Mouse (Mus musculus) ES-Bruce4 (cell line): ENCODE data around the gene Tmem158. TPM values are rescaled to one million over a fixed set of nuclear protein-coding genes. Genes with fewer than 3 reads are reported as not detected.

ENCODE experiments used
- H3K27ac ChIP-seq: 2 replicates; pipeline ENCODE4 v1.5.1; 2012; ENCODE audit warnings: low read length, inconsistent platforms; ENCODE audit not compliant: insufficient read depth
- H3K27me3 ChIP-seq: 2 replicates; pipeline ENCODE4 v1.6.1; 2012; ENCODE audit warnings: mild to moderate bottlenecking, low read length, inconsistent platforms; ENCODE audit not compliant: control insufficient read depth, poor library complexity, insufficient read depth, severe bottlenecking
- H3K36me3 ChIP-seq: 2 replicates; pipeline ENCODE4 v1.6.1; 2012; ENCODE audit warnings: inconsistent platforms, mild to moderate bottlenecking, low read length, moderate library complexity; ENCODE audit not compliant: control insufficient read depth, poor library complexity, insufficient read depth, severe bottlenecking
- H3K4me1 ChIP-seq: one replicate; pipeline ENCODE4 v1.8.1; 2011; ENCODE audit warnings: low read length; ENCODE audit not compliant: control insufficient read depth, insufficient read depth
- H3K4me3 ChIP-seq: 2 replicates; pipeline ENCODE4 v1.5.1; 2011; ENCODE audit warnings: low read depth, mild to moderate bottlenecking, low read length
- H3K9ac ChIP-seq: 2 replicates; pipeline ENCODE4 v1.6.1; 2012; ENCODE audit warnings: low read depth, mild to moderate bottlenecking, inconsistent platforms; ENCODE audit not compliant: poor library complexity, severe bottlenecking
- H3K9me3 ChIP-seq: replicated peaks from 2 replicates; pipeline ENCODE4 v1.6.1; 2012; ENCODE audit warnings: mild to moderate bottlenecking, low read length, inconsistent platforms; ENCODE audit not compliant: control insufficient read depth, poor library complexity, insufficient read depth, severe bottlenecking
- CTCF ChIP-seq: IDR thresholded peaks from one replicate; pipeline ENCODE4 v1.8.1; 2011; ENCODE audit warnings: low read depth, low read length
- EP300 ChIP-seq: IDR thresholded peaks from 2 replicates; pipeline ENCODE4 v1.6.1; 2011; ENCODE audit warnings: low read depth, low read length; ENCODE audit not compliant: insufficient read depth
- POLR2A ChIP-seq: IDR thresholded peaks from one replicate; pipeline ENCODE4 v1.8.1; 2011; ENCODE audit warnings: low read length; ENCODE audit not compliant: insufficient read depth
- polyA plus RNA-seq: library from polyadenylated mRNA; stranded (reverse); fragments of >200 nt; gene quantifications from 2 replicates; pipeline ENCODE4 v1.2.4, GENCODE M21; 2011; ENCODE audit warnings: low read depth; ENCODE audit not compliant: missing spikeins, insufficient read depth, insufficient read length

The Tmem158 gene
- polyA plus RNA-seq, 1 experiment, result 5.4 TPM

GRCm38 (mm10) chr9:123219826-123220225, 40.7 kb downstream of the Tmem158 start:
- Histone ChIP-seq H3K9me3 (no peaks in the 10 kb centered on the region), H3K27me3 (no peaks in the 10 kb centered on the region), H3K9ac (no peak overlapping the region), H3K4me3 (no peak overlapping the region), H3K27ac (no peak overlapping the region), H3K4me1 (no peaks in the 10 kb centered on the region), H3K36me3 (no peaks in the 10 kb centered on the region)
- no peak for TF ChIP-seq POLR2A
- TF ChIP-seq EP300, result no peak

- Histone ChIP-seq H3K4me3 (peak within 1 kb of the TSS; percentile 67), H3K9ac (peak within 1 kb of the TSS; percentile 63), H3K27me3 (no peaks in the 10 kb centered on the region), H3K9me3 (no peaks in the 10 kb centered on the region), H3K36me3 (no peaks in the 10 kb centered on the region), H3K4me1 (no peaks in the 10 kb centered on the region), H3K27ac (no peak within 1 kb of the TSS)
- no peak for TF ChIP-seq POLR2A
- TF ChIP-seq EP300, result no peak
- TF ChIP-seq CTCF, result no peak
These were observed 44.7 kb downstream of the Tmem158 start, which contains the start of gene Cdcp1 for GRCm38 (mm10) chr9:123215621-123216440. TSS of gene Cdcp1 (minus strand) at chr9:123216038.

GRCm38 (mm10) chr9:123213371-123213770, 47.2 kb downstream of the Tmem158 start:
- TF ChIP-seq POLR2A (no peak), EP300 (no peak), CTCF (no peak)
- Histone ChIP-seq H3K27ac (no peak overlapping the region), H3K9ac (no peak overlapping the region)

More at GRCm38 (mm10) chr9:123213371-123213770, 47.2 kb downstream of the Tmem158 start:
- Histone ChIP-seq H3K4me3 (no peak overlapping the region), H3K4me1 (no peaks in the 10 kb centered on the region), H3K9me3 (no peaks in the 10 kb centered on the region), H3K27me3 (no peaks in the 10 kb centered on the region), H3K36me3 (no peaks in the 10 kb centered on the region)

Other genes starting within 250 kb of the Tmem158 start
- gene Tmem42, start 239.4 kb downstream of the Tmem158 start, polyA plus RNA-seq, result 2.2 and 3.2 TPM in 2 replicates
- not detected in 2 replicates for gene Tgm4, start 226.0 kb downstream of the Tmem158 start, polyA plus RNA-seq
- 48.2 and 51.2 TPM in 2 replicates for gene Zdhhc3, start 147.6 kb downstream of the Tmem158 start, polyA plus RNA-seq
- gene Exosc7, start 147.5 kb downstream of the Tmem158 start, polyA plus RNA-seq, result 74.7 and 75.4 TPM in 2 replicates
- gene Clec3b, start 109.8 kb downstream of the Tmem158 start, polyA plus RNA-seq, result not detected in 2 replicates
- gene Cdcp1, start 44.7 kb downstream of the Tmem158 start, polyA plus RNA-seq, result 37.7 and 40.2 TPM in 2 replicates
- gene Lars2, start 106.2 kb upstream of the Tmem158 start, polyA plus RNA-seq, result 6,627 and 6,889 TPM in 2 replicates
- 23.3 TPM in 2 replicates for gene Limd1, start 217.9 kb upstream of the Tmem158 start, polyA plus RNA-seq